Mouse (Mus musculus): Measurements from ENCODE around the gene Abhd15. TPM values are rescaled to one million over a fixed set of nuclear protein-coding genes. Genes with fewer than 3 reads are reported as not detected.

The Abhd15 gene
- polyA plus RNA-seq, 1 experiment, result 34.2 TPM

- no peak for DNase-seq (ENCODE audit: low read depth)
Measured at GRCm38 (mm10) chr11:77493512-77494343, 21.2 kb upstream of the Abhd15 start, which contains the start of gene Git1. Git1 (plus strand) TSS chr11:77493562.

- no peak for DNase-seq (ENCODE audit: low read depth)
Measured at GRCm38 (mm10) chr11:77494344-77494676, 20.6 kb upstream of the Abhd15 start.

- DNase-seq (ENCODE audit: low read depth), result no peak
Measured at GRCm38 (mm10) chr11:77494782-77495181, 20.1 kb upstream of the Abhd15 start.

DNA sequence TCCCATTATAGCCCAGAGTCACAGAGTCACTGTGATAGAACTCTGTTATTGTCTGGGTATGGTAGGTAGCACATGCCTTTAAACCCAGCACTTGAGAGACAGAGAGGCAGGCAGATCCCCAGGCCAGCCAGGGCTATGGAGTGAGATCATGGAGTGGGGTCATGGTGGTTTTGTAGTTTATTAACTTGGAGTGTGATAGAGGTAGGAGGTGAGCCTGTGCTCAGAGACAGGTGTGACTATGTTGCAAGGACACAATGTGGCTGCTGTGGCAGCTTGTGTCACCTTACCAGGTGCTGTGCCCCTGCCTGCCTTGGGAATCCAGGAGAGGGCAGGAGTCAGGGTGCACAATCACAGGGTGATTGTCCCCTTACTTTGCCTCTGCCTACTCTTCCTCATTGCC is 19.4 kb upstream of the Abhd15 start:
- no peak for DNase-seq (ENCODE audit: low read depth)

- no peak for DNase-seq (ENCODE audit: low read depth)
Measured at GRCm38 (mm10) chr11:77497341-77497756, 17.6 kb upstream of the Abhd15 start.

DNA sequence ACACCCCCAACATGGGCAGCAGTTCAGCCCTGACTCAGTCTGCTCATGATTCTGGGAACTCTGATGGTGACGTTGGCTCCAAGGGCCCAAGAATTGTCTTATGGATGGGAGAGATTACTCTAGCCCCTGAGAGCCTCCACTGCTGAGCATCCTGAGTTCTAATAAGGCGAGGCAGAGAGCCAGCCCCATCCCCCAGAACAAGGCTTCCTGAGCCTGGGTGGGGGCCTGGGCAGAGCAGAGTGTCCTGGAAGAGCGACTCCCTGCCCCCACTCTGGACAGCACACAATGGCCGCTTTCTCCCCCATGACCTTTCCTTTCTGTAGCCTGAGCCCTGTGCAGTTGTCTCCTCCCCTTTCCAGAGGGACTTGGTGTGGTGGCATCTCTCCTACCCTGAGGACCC is 17.1 kb upstream of the Abhd15 start:
- DNase-seq (ENCODE audit: low read depth), result no peak

GRCm38 (mm10) chr11:77498261-77499139 is 16.4 kb upstream of the Abhd15 start:
- DNase-seq (ENCODE audit: low read depth), result no peak

- DNase-seq (ENCODE audit: low read depth), result no peak
Measured at GRCm38 (mm10) chr11:77499354-77499753, 15.6 kb upstream of the Abhd15 start.

GRCm38 (mm10) chr11:77500361-77501325 is 14.3 kb upstream of the Abhd15 start:
- DNase-seq (ENCODE audit: low read depth), result no peak

DNA sequence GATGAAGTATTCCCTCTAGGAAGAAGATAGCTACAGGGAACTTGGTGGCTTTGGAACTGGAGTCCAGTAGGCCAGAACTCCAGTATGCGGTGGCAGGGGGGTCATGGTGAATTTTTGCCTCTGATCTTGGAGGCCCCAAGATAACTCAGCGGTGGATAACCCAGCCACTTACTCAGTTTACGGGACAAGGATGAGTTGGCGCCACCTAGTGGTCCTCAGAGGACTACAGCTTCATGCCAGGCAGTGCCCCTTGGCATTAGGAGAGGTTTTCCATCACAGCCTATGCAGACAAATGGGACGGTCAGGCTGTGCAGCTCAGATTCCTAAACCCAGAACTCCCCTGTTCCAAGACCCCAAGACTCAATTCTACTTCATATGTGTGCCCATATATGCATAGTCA is 13.5 kb upstream of the Abhd15 start:
- no peak for DNase-seq (ENCODE audit: low read depth)

DNA sequence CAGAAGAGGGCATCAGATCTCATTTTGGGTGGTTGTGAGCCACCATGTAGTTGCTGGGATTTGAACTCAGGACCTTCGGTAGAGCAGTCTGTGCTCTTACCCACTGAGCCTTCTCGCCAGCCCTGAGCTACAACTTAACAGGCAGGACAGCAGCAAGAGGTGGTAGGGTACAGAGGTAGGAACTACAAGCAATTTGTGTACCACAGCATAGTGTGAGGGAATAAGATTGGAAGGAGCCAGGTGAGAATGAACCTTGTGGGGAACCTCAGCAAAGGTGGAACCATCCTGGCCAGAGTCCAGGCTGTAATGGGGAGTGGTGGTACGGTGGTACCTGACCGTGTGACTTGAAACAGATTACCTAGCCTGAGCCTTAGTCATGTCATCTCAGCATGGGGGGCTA is 12.9 kb upstream of the Abhd15 start:
- no peak for DNase-seq (ENCODE audit: low read depth)

GRCm38 (mm10) chr11:77502481-77502880 is 12.4 kb upstream of the Abhd15 start:
- DNase-seq (ENCODE audit: low read depth), result no peak

GRCm38 (mm10) chr11:77503511-77503910 is 11.4 kb upstream of the Abhd15 start:
- DNase-seq (ENCODE audit: low read depth), result no peak

DNA sequence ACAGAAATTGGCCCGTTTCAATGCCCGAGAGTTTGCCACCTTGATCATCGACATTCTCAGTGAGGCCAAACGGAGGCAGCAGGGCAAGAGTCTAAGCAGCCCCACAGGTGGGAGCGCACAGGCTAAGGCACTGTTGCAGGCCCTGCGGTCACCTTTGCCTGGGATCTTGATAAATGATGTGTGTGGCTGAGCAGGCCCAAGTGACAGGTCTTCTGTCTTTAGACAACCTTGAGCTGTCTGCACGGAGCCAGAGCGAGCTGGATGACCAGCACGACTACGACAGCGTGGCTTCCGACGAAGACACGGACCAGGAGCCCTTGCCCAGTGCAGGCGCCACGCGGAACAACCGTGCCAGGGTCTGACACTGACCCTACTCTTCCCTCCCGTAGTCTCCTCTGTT is 10.5 kb upstream of the Abhd15 start:
- DNase-seq (ENCODE audit: low read depth), result no peak

- no peak for DNase-seq (ENCODE audit: low read depth)
Measured at GRCm38 (mm10) chr11:77505291-77505980, 9.5 kb upstream of the Abhd15 start.

DNA sequence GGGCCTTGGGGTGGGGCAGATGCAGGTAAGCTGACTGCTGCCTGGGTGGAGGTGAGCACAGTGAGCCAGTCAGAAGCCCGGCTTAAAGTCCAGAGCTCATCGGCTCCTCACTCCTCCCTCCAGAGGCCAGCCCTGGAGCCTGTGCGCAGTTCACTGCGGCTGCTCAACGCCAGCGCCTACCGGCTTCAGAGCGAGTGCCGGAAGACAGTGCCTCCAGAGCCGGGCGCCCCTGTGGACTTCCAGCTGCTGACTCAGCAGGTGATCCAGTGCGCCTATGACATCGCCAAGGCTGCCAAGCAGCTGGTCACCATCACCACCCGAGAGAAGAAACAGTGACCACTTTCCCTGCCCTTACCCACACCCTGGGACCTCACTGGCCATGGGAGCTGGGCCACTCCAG is 8.6 kb upstream of the Abhd15 start:
- DNase-seq (ENCODE audit: low read depth), result no peak

- DNase-seq (ENCODE audit: low read depth), result no peak
Measured at GRCm38 (mm10) chr11:77506941-77507340, 8.0 kb upstream of the Abhd15 start.

GRCm38 (mm10) chr11:77507426-77507825 is 7.5 kb upstream of the Abhd15 start:
- DNase-seq (ENCODE audit: low read depth), result no peak

- DNase-seq (ENCODE audit: low read depth), result no peak
Measured at GRCm38 (mm10) chr11:77508068-77509021, 6.6 kb upstream of the Abhd15 start.

DNA sequence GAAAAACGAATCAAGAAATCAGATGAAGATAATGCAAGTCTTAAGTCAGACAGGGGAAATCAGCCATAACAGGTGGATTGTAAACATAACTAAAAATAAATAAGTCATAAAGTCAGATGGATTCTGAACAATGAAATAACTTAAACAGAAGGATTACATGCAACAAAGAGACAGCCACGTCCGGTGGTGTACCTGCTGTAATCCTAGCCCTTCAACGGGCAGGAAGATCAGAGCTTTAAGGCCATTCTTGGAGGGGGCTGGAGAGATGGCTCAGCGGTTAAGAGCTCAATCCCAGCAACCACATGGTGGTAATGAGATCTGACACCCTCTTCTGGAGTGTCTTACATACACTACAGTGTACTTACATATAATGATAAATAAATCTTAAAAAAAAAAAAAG is 3.6 kb upstream of the Abhd15 start:
- DNase-seq (ENCODE audit: low read depth), result no peak
